Mouse (Mus musculus): ENCODE measurements around the gene Gpd1. TPM values are rescaled to one million over a fixed set of nuclear protein-coding genes. Genes with fewer than 3 reads are reported as not detected.
"Not testable (repeated sequence)": the region's sequence is repeated elsewhere in the genome, so short reads cannot be mapped to it uniquely, and the experiment has no call there.

Gpd1 gene
- polyA plus RNA-seq, 1 experiment from 2014 or later = 5.3 TPM

GRCm38 (mm10) chr15:99682880-99683279 lies 34.4 kb upstream of the Gpd1 start:
- Histone ChIP-seq H3K4me3 (replicated peaks) (no peak overlapping the region), H3K9me3 (no peaks in the 10 kb centered on the region), H3K27ac (no peak overlapping the region), H3K27me3 (replicated peaks) (no peaks in the 10 kb centered on the region), H3K4me1 (peaks cover 5% of the 10 kb centered on the region; the same call in 1 of the 2 replicates), H3K4me2 (no peak overlapping the region), H3K36me3 (no peaks in the 10 kb centered on the region), H3K9ac (no peak overlapping the region)
- WGBS = 90% methylated on average over 7 of the region's 7 CpGs
- no peak for ATAC-seq (ENCODE audit: insufficient read depth, low FRiP score, low read depth)

- Histone ChIP-seq H3K4me1 (no peaks in the 10 kb centered on the region), H3K9ac (no peak overlapping the region), H3K27me3 (replicated peaks) (no peaks in the 10 kb centered on the region), H3K9me3 (no peaks in the 10 kb centered on the region), H3K4me2 (no peak overlapping the region), H3K27ac (no peak overlapping the region), H3K4me3 (replicated peaks) (no peak overlapping the region), H3K36me3 (no peaks in the 10 kb centered on the region)
- 79% methylated on average over 5 of the region's 5 CpGs for WGBS
- ATAC-seq (ENCODE audit: insufficient read depth, low FRiP score, low read depth) = no peak
Observed at GRCm38 (mm10) chr15:99684156-99684555, 33.2 kb upstream of the Gpd1 start.

GRCm38 (mm10) chr15:99688712-99689111 lies 28.6 kb upstream of the Gpd1 start:
- WGBS = 11% methylated on average over 4 of the region's 4 CpGs
- no peaks in the 10 kb centered on the region for H3K4me1 ChIP-seq
- no peak overlapping the region for H3K4me3 ChIP-seq (replicated peaks)
- H3K27me3 ChIP-seq (replicated peaks) = peaks cover 12% of the 10 kb centered on the region; the same call in 1 of the 2 replicates
- ATAC-seq (ENCODE audit: insufficient read depth, low FRiP score, low read depth) = no peak
- no peak overlapping the region for H3K4me2 ChIP-seq
- no peaks in the 10 kb centered on the region for H3K9me3 ChIP-seq
- H3K9ac ChIP-seq = no peak overlapping the region
- H3K27ac ChIP-seq = no peak overlapping the region
- H3K36me3 ChIP-seq = no peaks in the 10 kb centered on the region

GRCm38 (mm10) chr15:99690924-99691323 lies 26.4 kb upstream of the Gpd1 start:
- H3K9ac ChIP-seq = no peak overlapping the region
- ATAC-seq (ENCODE audit: insufficient read depth, low FRiP score, low read depth) = no peak
- no peak overlapping the region for H3K4me3 ChIP-seq (replicated peaks)
- H3K27me3 ChIP-seq (replicated peaks) = peaks cover 12% of the 10 kb centered on the region; the same call in 1 of the 2 replicates
- WGBS = 29% methylated on average over 4 of the region's 4 CpGs
- H3K4me2 ChIP-seq = no peak overlapping the region
- no peaks in the 10 kb centered on the region for H3K36me3 ChIP-seq
- H3K27ac ChIP-seq = no peak overlapping the region
- H3K9me3 ChIP-seq = no peaks in the 10 kb centered on the region
- H3K4me1 ChIP-seq = no peaks in the 10 kb centered on the region

- Histone ChIP-seq H3K9ac (no peak overlapping the region), H3K36me3 (no peaks in the 10 kb centered on the region), H3K4me2 (no peak overlapping the region), H3K9me3 (no peaks in the 10 kb centered on the region), H3K4me3 (replicated peaks) (no peak overlapping the region), H3K27me3 (replicated peaks) (peaks cover 20% of the 10 kb centered on the region), H3K27ac (no peak overlapping the region), H3K4me1 (no peaks in the 10 kb centered on the region)
- 0 out of 2 replicates have a peak, but pooled peaks have one; percentile 1 for ATAC-seq (ENCODE audit: insufficient read depth, low FRiP score, low read depth)
- 41% methylated on average over 9 of the region's 9 CpGs for WGBS
Observed at GRCm38 (mm10) chr15:99691976-99692375, 25.3 kb upstream of the Gpd1 start.

GRCm38 (mm10) chr15:99697309-99697708 lies 20.0 kb upstream of the Gpd1 start:
- ATAC-seq (ENCODE audit: insufficient read depth, low FRiP score, low read depth) = no peak
- H3K9me3 ChIP-seq = no peaks in the 10 kb centered on the region
- no peaks in the 10 kb centered on the region for H3K36me3 ChIP-seq
- H3K27ac ChIP-seq = no peak overlapping the region
- no peak overlapping the region for H3K4me2 ChIP-seq
- H3K4me1 ChIP-seq = 0 out of 2 replicates have a peak, but pooled peaks cover 10% of the 10 kb centered on the region
- H3K27me3 ChIP-seq (replicated peaks) = peaks cover 18% of the 10 kb centered on the region; the same call in 1 of the 2 replicates
- 23% methylated on average over 2 of the region's 2 CpGs for WGBS
- no peak overlapping the region for H3K9ac ChIP-seq
- H3K4me3 ChIP-seq (replicated peaks) = no peak overlapping the region

GRCm38 (mm10) chr15:99698533-99699085 lies 18.7 kb upstream of the Gpd1 start:
- H3K4me3 ChIP-seq (replicated peaks) = no peak overlapping the region
- H3K27ac ChIP-seq = no peak overlapping the region
- peaks cover 18% of the 10 kb centered on the region; the same call in 1 of the 2 replicates for H3K27me3 ChIP-seq (replicated peaks)
- ATAC-seq (ENCODE audit: insufficient read depth, low FRiP score, low read depth) = no peak
- H3K4me1 ChIP-seq = peaks cover 17% of the 10 kb centered on the region
- WGBS = 31% methylated on average over 20 of the region's 20 CpGs
- H3K36me3 ChIP-seq = no peaks in the 10 kb centered on the region
- no peak overlapping the region for H3K4me2 ChIP-seq
- no peaks in the 10 kb centered on the region for H3K9me3 ChIP-seq
- no peak overlapping the region for H3K9ac ChIP-seq

- H3K4me3 ChIP-seq (replicated peaks) = no peak overlapping the region
- peaks cover 18% of the 10 kb centered on the region; the same call in 1 of the 2 replicates for H3K27me3 ChIP-seq (replicated peaks)
- H3K27ac ChIP-seq = no peak overlapping the region
- no peak overlapping the region for H3K4me2 ChIP-seq
- no peaks in the 10 kb centered on the region for H3K9me3 ChIP-seq
- WGBS = 78% methylated on average over 10 of the region's 10 CpGs
- no peak overlapping the region for H3K9ac ChIP-seq
- no peak for ATAC-seq (ENCODE audit: insufficient read depth, low FRiP score, low read depth)
- H3K36me3 ChIP-seq = no peaks in the 10 kb centered on the region
- H3K4me1 ChIP-seq = peaks cover 17% of the 10 kb centered on the region
Observed at GRCm38 (mm10) chr15:99699715-99700114, 17.6 kb upstream of the Gpd1 start.

- H3K4me2 ChIP-seq = no peak overlapping the region
- no peak overlapping the region for H3K27ac ChIP-seq
- ATAC-seq (ENCODE audit: insufficient read depth, low FRiP score, low read depth) = no peak
- H3K4me3 ChIP-seq (replicated peaks) = no peak overlapping the region
- H3K9ac ChIP-seq = no peak overlapping the region
- H3K9me3 ChIP-seq = no peaks in the 10 kb centered on the region
- H3K27me3 ChIP-seq (replicated peaks) = peaks cover 18% of the 10 kb centered on the region; the same call in 1 of the 2 replicates
- H3K4me1 ChIP-seq = peaks cover 17% of the 10 kb centered on the region
- WGBS = 85% methylated on average over 18 of the region's 18 CpGs
- 0 out of 2 replicates have a peak, but pooled peaks cover 1% of the 10 kb centered on the region for H3K36me3 ChIP-seq
Observed at GRCm38 (mm10) chr15:99700219-99701106, 16.9 kb upstream of the Gpd1 start.

GRCm38 (mm10) chr15:99701640-99701998 lies 15.7 kb upstream of the Gpd1 start:
- peak overlapping the region; percentile 87 for H3K4me3 ChIP-seq (replicated peaks)
- H3K36me3 ChIP-seq; ATAC-seq (ENCODE audit: insufficient read depth, low FRiP score, low read depth); H3K9me3 ChIP-seq: not testable (repeated sequence)
- H3K4me1 ChIP-seq = peaks cover 17% of the 10 kb centered on the region
- WGBS = 40% methylated on average over 16 of the region's 16 CpGs
- peaks cover 12% of the 10 kb centered on the region; the same call in 1 of the 2 replicates for H3K27me3 ChIP-seq (replicated peaks)
- peak overlapping the region; percentile 99 for H3K9ac ChIP-seq
- H3K27ac ChIP-seq = peak overlapping the region; percentile 95; the same call in 1 of the 2 replicates
- H3K4me2 ChIP-seq = peak overlapping the region; percentile 78

- WGBS = 1% methylated on average over 66 of the region's 71 CpGs
- peaks cover 17% of the 10 kb centered on the region for H3K4me1 ChIP-seq
- no peaks in the 10 kb centered on the region for H3K9me3 ChIP-seq
- ATAC-seq (ENCODE audit: insufficient read depth, low FRiP score, low read depth) = peak; percentile 88
- H3K36me3 ChIP-seq = peaks cover 14% of the 10 kb centered on the region
- peak within 1 kb of the TSS; percentile 99 for H3K9ac ChIP-seq
- peaks cover 7% of the 10 kb centered on the region; the same call in 1 of the 2 replicates for H3K27me3 ChIP-seq (replicated peaks)
- H3K4me3 ChIP-seq (replicated peaks) = peak within 1 kb of the TSS; percentile 87
- H3K27ac ChIP-seq = peak within 1 kb of the TSS; percentile 95
- peak within 1 kb of the TSS; percentile 78 for H3K4me2 ChIP-seq
Observed at GRCm38 (mm10) chr15:99701999-99702900, 15.1 kb upstream of the Gpd1 start, which contains the start of gene Smarcd1. TSS of gene Smarcd1 (plus strand) at chr15:99702129.

Data from stomach, embryonic 15.5 days (tissue).